Mouse (Mus musculus): ENCODE data around the gene Pigq.

Gene Pigq

DNA sequence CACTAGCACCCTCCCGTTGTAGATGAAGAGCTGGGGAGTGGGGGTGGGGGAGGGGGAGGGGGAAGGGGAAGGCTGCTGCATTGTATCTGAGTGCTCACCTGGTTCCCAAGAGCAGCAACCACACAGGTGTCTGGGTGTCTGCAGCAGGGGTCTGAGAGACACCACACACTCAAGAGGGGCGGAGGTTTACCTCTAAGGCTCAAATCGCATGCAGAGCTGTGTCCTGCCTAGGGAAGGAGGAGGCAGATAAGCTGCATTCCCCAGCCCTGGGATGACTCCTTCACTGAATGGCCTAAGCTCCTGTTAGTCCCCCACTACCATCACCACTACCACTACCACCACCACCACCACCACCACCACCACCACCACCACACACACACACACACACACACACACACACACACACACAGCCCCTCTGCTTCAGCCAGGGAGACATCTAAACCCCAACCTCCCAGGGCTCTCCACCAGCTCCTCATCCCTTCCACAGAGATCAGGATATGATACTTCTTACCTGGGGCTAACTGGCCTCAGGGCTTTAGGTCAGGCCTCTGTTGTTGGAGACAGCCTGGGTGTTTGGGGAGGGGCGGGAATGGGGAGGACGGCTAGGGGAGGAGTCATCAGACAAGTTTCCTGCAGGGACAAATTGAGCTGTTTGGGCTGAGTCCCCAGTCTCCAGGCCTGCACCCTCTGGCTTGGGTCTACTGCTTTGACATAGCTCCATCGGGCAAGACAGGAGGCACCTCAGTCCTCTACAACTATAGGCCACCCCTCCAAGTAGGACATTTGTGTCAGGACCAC is at the start of gene Pigq, which contains the start of gene Nhlrc4:
TSS of gene Pigq (minus strand) at position 571 of the 798 bp plus-strand sequence.
TSS of gene Nhlrc4 (minus strand) at position 596 of the 798 bp plus-strand sequence.
- no peak for DNase-seq (ENCODE audit: inconsistent age in 2 of 2, low spot score in 1 of 2)

DNA sequence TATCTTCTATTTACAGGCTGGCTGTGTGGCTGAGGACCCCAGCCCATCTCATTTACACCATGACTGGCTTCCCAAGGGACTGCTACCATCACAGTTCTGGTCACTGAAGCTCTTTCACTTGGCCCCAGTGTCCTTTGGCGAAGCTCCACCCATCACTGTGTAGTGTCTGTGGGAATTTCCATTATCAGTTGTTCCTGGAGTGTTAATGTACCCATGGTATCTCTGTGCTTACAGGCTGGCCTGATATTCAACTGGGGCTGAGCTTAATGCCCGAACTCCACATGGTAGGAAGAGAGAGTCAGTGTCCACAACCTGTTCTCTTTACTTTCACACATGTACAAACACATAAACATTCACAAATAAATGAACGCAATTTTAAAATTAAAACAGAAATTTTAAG is 48.8 kb upstream of the Pigq start:
- no peak for DNase-seq (ENCODE audit: inconsistent age in 2 of 2, low spot score in 1 of 2)

DNA sequence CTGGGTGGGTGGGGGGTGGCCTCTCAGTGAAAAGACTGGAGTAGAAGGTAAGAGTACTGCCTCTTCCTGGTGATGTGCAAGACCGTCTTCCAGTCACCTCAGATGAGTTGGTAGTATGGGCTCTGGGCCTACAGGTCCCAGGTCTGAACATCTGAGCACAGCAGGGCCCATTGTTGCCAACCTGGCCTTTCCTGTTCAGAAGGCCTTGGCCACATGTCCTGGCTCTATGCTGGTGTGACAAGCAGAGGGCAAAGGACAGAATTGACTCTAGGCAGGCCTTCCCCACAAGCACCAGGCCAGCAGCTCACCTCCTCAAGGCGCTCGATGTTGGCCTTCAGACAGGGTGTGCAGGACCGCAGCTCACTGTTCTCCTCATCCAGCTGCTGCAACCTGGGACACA is 47.5 kb upstream of the Pigq start:
- DNase-seq (ENCODE audit: inconsistent age in 2 of 2, low spot score in 1 of 2) = no peak

GRCm38 (mm10) chr17:25990331-25990730 is 45.6 kb upstream of the Pigq start:
- DNase-seq (ENCODE audit: inconsistent age in 2 of 2, low spot score in 1 of 2) = no peak

GRCm38 (mm10) chr17:25985306-25986294 is 40.9 kb upstream of the Pigq start, which contains the start of gene Capn15:
Gene Capn15 (minus strand): TSS chr17:25985796.
- peak; percentile 96 to 98 for DNase-seq (ENCODE audit: inconsistent age in 2 of 2, low spot score in 1 of 2)

DNA sequence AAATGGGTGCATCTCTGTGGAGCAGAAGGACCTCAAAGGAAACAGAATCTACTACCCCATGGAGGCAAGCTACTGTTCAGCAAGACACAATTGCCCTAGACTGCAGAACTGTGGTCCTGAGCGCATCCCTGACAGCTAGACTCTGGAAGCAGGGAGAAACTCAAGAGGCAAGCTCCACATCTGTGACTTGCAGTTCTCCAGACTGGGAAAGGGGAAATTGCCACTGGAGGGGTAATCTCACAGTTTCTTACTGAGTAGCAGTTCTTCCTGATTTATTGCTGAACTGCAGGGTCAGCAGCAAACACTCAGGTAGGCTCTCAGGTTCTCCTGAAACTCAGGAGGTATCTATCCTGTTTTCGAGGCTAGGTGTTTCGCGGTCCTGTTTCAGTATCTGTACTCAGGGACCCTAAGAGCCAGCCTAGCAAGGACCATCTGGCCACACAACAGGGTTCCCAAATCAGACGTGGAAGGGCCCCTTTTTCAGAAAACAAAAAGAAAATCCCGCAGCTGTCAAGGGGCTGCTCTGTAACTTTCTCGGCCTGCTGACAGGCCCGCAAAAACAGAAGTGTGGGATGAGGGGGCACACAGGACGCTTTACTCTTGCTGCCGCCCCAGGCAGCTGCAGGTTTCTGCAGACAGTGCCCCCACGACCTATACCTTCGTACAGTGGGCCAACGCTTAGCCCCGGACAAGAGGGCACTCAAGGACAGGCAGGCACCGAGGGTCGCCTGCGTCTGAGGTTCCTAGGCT is 40.0 kb upstream of the Pigq start:
- peak in 1 of 2 experiments; percentile 47 for DNase-seq (ENCODE audit: inconsistent age in 2 of 2, low spot score in 1 of 2)

DNA sequence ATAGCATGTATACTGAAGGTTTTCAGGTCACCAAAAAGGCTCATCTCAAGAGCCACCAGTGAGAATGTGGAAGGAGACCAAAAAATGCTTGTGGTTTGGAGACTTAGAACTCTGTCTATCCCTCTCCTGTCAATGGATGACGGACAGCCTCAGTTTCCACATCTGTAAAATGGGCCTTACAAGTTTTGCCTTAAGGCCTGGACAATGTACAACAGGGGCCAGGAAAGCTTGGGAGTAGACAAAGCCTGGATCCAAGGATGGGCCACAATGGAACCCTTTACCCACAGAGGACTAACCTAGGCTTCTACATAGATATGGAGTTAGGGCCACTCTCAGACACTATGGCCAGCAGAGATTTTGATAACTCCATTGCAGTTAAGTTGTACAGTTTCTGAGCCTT is 39.3 kb upstream of the Pigq start:
- no peak for DNase-seq (ENCODE audit: inconsistent age in 2 of 2, low spot score in 1 of 2)

- no peak for DNase-seq (ENCODE audit: inconsistent age in 2 of 2, low spot score in 1 of 2)
Observed at GRCm38 (mm10) chr17:25982913-25983312, 38.2 kb upstream of the Pigq start.

GRCm38 (mm10) chr17:25980854-25981253 is 36.1 kb upstream of the Pigq start:
- DNase-seq (ENCODE audit: inconsistent age in 2 of 2, low spot score in 1 of 2) = no peak

- no peak for DNase-seq (ENCODE audit: inconsistent age in 2 of 2, low spot score in 1 of 2)
Observed at GRCm38 (mm10) chr17:25979829-25980738, 35.3 kb upstream of the Pigq start.

DNA sequence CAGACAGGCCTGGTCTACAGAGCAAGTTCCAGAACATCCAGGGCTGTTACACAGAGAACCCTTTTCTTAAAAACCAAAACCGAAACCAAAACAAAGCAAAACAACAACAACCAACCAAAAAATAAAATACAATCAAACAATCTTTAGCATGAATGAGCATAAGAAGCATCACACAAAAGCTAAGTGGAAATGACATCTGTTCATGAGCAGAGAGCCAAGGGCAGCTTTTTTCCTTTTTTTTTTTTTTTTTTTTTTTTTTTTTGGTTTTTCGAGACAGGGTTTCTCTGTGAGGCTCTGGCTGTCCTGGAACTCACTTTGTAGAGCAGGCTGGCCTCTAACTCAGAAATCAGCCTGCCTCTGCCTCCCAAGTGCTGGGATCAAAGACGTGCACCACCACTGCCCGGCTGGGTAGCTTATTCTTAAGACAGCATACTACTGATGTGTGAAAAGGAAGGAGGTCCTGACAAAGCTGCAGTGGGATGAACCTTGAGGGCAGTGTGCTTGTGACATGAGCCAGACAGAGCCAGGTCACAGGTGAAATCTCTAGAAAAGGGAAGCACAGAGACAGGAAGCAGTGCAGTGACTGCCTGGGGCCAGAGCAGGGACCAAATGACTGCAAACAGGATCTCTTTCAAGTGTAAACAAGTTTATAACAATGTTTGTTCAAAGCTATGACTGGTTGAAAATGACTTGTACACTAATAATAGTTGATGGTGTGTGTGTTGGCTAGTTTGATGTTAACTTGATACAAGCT is 26.4 kb upstream of the Pigq start:
- no peak for DNase-seq (ENCODE audit: inconsistent age in 2 of 2, low spot score in 1 of 2)

GRCm38 (mm10) chr17:25970448-25970847 is 25.7 kb upstream of the Pigq start:
- DNase-seq (ENCODE audit: inconsistent age in 2 of 2, low spot score in 1 of 2) = no peak

GRCm38 (mm10) chr17:25968176-25968575 is 23.4 kb upstream of the Pigq start:
- no peak for DNase-seq (ENCODE audit: inconsistent age in 2 of 2, low spot score in 1 of 2)

- DNase-seq (ENCODE audit: inconsistent age in 2 of 2, low spot score in 1 of 2) = no peak
Observed at GRCm38 (mm10) chr17:25967652-25968051, 22.9 kb upstream of the Pigq start.

DNA sequence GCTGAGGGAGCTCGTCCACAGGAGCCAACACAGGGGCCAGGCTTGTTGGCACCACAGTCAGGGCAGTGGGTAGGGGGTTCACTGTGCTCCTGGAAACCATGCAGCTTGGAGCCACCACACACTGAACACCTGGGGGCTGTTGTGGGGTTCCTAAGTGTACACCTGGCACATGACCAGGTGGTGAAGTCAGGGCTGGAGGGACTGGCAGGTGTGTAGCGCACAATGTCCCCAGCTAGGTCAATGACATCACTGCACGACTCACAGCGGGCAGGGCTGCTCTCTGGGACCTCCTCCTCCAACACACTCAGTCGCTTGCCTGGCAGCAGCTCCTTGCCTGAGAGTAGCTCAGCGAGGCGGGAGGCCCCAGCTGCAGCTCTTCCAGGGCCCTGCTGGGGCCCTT is 19.5 kb upstream of the Pigq start:
- DNase-seq (ENCODE audit: inconsistent age in 2 of 2, low spot score in 1 of 2) = no peak

DNA sequence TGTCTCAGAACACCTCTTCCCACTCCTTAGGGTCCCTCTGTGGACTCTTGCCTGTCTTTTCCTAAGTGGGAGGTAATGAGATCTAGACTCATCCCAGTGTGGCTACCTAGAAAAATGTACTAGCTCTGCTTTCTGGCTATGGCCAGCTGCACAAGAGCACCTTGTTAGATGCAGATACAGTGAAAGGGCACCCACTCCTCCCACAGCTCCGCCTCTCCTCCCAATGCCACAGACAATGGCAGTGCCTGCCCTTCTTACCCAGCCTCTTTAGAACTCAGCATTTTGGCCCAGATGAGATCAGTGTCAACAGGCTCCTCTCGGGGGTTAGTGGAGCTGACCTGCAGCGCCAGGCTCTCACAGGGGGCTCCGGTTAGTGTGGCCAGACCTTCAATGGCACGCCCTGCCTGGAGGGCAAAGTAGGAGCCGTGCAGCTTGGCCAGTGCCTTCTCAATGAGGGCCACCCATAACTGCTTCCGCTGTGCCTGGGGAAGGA is 17.7 kb upstream of the Pigq start:
- no peak for DNase-seq (ENCODE audit: inconsistent age in 2 of 2, low spot score in 1 of 2)

DNA sequence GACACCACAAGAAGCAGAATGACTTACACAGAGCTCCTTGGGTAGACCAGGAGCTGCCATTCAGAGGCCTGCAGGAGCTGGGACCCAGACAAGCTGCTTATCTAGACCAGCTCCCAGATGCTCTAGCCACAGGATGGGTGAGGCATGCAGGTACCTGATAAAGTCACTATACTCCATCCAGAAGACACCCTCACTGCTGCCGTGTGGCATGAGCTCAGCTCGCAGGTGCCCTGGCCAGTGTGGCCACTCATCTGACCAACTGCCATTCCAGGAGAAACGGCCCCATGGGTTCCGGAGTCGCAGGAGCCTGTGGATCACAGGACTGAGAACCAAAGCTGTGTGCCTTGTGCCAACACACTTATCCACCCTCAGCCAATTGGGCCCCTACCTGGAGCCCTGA is 16.8 kb upstream of the Pigq start:
- no peak for DNase-seq (ENCODE audit: inconsistent age in 2 of 2, low spot score in 1 of 2)

DNA sequence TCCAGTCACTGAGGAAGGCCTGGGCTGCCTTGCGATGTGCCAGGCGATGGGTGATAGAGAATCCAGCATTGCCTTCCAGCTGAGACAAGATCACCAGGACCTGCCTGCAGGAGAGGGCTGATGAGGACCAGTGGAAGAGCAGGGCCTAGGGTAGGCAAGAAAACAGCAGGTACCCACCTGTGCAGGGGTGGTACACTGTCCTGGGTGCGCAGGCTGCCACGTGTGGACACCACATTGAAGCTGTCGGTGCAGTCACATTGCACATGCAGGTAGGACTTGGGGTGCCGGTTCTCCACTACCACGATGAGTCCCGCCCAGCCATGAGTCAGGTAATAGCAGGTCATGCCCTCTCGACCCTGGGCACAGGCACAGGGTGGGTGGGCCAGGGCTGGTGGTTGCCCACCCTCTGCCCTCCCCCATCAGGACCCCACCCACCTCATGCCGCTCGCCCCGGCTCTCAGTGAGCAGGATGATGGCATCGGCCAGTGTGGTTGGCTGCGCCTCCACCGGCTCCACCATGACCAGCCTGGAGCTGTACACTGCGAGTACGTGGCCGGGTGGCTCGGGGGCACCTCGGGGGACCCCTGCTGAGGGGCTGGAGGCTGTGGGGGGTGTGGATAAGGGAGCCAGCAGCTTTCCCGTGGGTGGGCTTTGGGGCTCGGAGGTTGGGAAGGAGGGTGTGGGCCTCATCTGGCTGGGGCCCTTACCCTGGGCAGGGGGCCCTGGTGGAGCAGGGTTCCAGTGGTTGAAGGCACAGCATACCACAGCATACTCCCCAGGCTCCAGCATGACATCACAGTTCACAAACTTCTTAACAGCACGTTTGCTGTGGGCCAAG is 15.1 kb upstream of the Pigq start:
- no peak for DNase-seq (ENCODE audit: inconsistent age in 2 of 2, low spot score in 1 of 2)
